Mouse (Mus musculus): ENCODE data around the gene Tmc5. TPM values are rescaled to one million over a fixed set of nuclear protein-coding genes. Genes with fewer than 3 reads are reported as not detected.

Gene Tmc5
- polyA plus RNA-seq, 1 experiment: not detected

DNA sequence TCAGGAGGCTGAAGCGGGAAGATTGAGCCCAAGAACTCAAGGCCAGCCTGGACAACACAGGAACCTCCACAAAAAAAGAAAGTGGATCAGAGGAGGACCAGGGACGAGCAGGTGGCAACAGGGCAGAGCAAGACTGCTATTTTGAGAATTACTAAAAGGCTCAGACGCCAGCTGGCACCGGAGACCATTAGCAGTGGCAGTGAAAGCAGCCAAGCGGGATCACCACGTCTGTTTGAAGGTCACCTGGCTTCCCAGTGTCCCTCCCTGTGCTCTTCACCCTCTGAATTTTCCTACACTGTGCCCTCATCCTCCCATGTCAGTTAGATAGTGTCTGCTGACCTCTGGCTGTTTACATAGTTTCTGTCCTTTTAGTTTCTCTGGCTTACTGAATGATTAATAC, 11.2 kb upstream of the Tmc5 start:
- H3K36me3 ChIP-seq (ENCODE audit: control insufficient read depth, insufficient read depth): no peaks in the 10 kb centered on the region
- TF ChIP-seq MYOD1 (IDR thresholded peaks at IDR 0.05; ENCODE audit: control insufficient read depth in 1 of 3, insufficient read length in 2 of 3, low read depth in 2 of 3) (peak in 1 of 3 experiments; percentile 14), E2F4 (IDR thresholded peaks at IDR 0.05; ENCODE audit: insufficient read depth) (no peak), POLR2AphosphoS2 (IDR thresholded peaks at IDR 0.05; ENCODE audit: insufficient read length, low read depth) (no peak), POLR2A (IDR thresholded peaks at IDR 0.05; ENCODE audit: insufficient read length, low read depth) (no peak)

GRCm38 (mm10) chr7:118590726-118591305, 6.3 kb upstream of the Tmc5 start:
- peaks cover 6% of the 10 kb centered on the region for H3K27me3 ChIP-seq (ENCODE audit: control insufficient read depth, insufficient read depth, insufficient read length)
- no peak overlapping the region for H3K4me2 ChIP-seq (ENCODE audit: low read depth)
- no peak overlapping the region for H3K4me3 ChIP-seq
- H3ac ChIP-seq (ENCODE audit: control insufficient read depth, insufficient read length): no peak overlapping the region
- no peak for TF ChIP-seq POLR2AphosphoS2 (IDR thresholded peaks at IDR 0.05; ENCODE audit: insufficient read length, low read depth)
- TF ChIP-seq CEBPB (IDR thresholded peaks at IDR 0.05; ENCODE audit: insufficient read depth, poor library complexity, severe bottlenecking): 0 out of 2 replicates have a peak, but pooled peaks have one; percentile 12
- H3K79me2 ChIP-seq (ENCODE audit: control insufficient read depth, insufficient read depth): no peaks in the 10 kb centered on the region
- H3K36me3 ChIP-seq (ENCODE audit: control insufficient read depth, insufficient read depth): no peaks in the 10 kb centered on the region

More for the DNA sequence above, 11.2 kb upstream of the Tmc5 start:
- Histone ChIP-seq H3K27me3 (ENCODE audit: control insufficient read depth, insufficient read depth, insufficient read length) (peaks cover 11% of the 10 kb centered on the region), H3K4me2 (ENCODE audit: low read depth) (no peak overlapping the region), H3K79me2 (ENCODE audit: control insufficient read depth, insufficient read depth) (no peaks in the 10 kb centered on the region), H3ac (ENCODE audit: control insufficient read depth, insufficient read length) (no peak overlapping the region), H3K4me3 (no peak overlapping the region)

DNA sequence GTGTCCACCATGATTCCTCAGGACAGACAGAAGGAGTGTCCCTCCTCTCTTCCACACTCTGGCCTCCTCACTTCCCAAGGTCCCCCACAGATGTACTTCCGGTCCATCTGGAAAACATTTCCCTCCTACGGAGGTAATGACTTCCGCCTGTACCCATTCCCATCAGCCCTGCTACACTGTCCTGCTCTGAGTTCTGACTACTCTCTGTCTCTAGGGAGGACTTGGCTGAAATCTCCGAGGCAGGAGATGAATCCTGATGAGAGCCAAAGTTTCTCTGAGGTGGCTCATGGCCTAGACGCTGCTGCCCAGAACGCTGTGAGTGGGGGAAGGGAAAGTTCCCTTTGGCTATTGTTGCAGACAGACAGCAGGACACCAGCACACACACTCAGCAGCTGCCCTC, 5.0 kb upstream of the Tmc5 start:
- Histone ChIP-seq H3K36me3 (ENCODE audit: control insufficient read depth, insufficient read depth) (no peaks in the 10 kb centered on the region), H3K4me3 (no peak overlapping the region), H3K27me3 (ENCODE audit: control insufficient read depth, insufficient read depth, insufficient read length) (peaks cover 9% of the 10 kb centered on the region), H3ac (ENCODE audit: control insufficient read depth, insufficient read length) (no peak overlapping the region), H3K4me2 (ENCODE audit: low read depth) (no peak overlapping the region), H3K79me2 (ENCODE audit: control insufficient read depth, insufficient read depth) (no peaks in the 10 kb centered on the region)
- no peak for TF ChIP-seq CEBPB (IDR thresholded peaks at IDR 0.05; ENCODE audit: insufficient read depth, poor library complexity, severe bottlenecking)
- TF ChIP-seq USF1 (IDR thresholded peaks at IDR 0.05; ENCODE audit: low read depth): no peak
- TF ChIP-seq TCF12 (IDR thresholded peaks at IDR 0.05; ENCODE audit: insufficient read depth, poor library complexity, severe bottlenecking): no peak
- TF ChIP-seq POLR2AphosphoS2 (IDR thresholded peaks at IDR 0.05; ENCODE audit: insufficient read length, low read depth): no peak
- no peak for TF ChIP-seq SRF (IDR thresholded peaks at IDR 0.05; ENCODE audit: control insufficient read depth, insufficient read length, low read depth)
- TF ChIP-seq MYOD1 (IDR thresholded peaks at IDR 0.05; ENCODE audit: control insufficient read depth in 1 of 3, insufficient read length in 2 of 3, low read depth in 2 of 3): no peak
- TF ChIP-seq REST (IDR thresholded peaks at IDR 0.05; ENCODE audit: insufficient read depth, insufficient read length): no peak
- no peak for TF ChIP-seq POLR2A (IDR thresholded peaks at IDR 0.05; ENCODE audit: insufficient read length, low read depth)
- TF ChIP-seq MAX (IDR thresholded peaks at IDR 0.05; ENCODE audit: low read depth): no peak
- no peak for TF ChIP-seq MYOG (IDR thresholded peaks at IDR 0.05; ENCODE audit: control insufficient read depth in 1 of 3, insufficient read depth in 1 of 3, insufficient read length in 2 of 3, low read depth in 2 of 3)

DNA sequence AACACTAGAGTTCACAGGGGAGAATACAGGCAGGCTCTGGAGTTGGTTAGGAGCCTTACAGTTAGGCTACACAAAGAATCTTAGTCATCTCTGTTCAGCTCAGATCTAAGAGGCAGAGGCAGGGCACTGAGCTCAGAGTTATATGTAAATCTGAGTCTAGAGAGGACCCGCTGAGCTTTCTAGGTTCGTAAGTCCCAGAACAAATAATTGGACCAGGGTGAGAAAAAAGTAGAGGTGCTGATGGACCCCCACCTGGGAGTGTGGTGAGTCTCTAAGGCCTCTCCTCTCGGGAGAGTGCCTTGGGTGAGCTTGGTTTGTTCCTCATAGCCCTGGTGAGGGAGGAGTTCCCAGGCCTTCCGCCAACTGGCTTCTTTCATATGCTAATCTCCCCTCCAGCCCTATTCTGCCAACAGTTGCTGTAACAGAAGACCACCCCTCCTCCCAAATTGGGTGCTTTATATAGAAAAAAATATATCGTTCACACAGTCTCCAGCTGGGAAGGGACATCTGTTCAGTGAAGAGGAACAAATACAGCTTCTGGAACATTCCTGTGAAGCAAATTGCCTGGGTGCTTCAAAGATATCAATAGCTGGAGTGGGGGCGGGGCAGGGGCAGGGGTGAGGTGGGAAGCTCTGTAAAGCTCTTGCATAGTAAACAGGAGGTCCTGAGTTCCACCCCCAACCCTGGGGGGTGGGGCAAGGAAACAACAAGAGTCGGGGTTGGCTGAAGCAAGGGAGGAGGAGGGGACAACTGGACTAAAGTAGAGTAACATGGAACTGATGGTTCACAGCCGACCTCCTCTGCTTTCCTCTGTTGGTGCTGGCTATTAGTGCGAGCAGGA, 3.3 kb upstream of the Tmc5 start:
- TF ChIP-seq MAX (IDR thresholded peaks at IDR 0.05; ENCODE audit: low read depth) (no peak), MYOD1 (IDR thresholded peaks at IDR 0.05; ENCODE audit: control insufficient read depth in 1 of 3, insufficient read length in 2 of 3, low read depth in 2 of 3) (no peak), USF1 (IDR thresholded peaks at IDR 0.05; ENCODE audit: low read depth) (no peak), TCF12 (IDR thresholded peaks at IDR 0.05; ENCODE audit: insufficient read depth, poor library complexity, severe bottlenecking) (no peak), POLR2A (IDR thresholded peaks at IDR 0.05; ENCODE audit: insufficient read length, low read depth) (no peak), REST (IDR thresholded peaks at IDR 0.05; ENCODE audit: insufficient read depth, insufficient read length) (no peak), CEBPB (IDR thresholded peaks at IDR 0.05; ENCODE audit: insufficient read depth, poor library complexity, severe bottlenecking) (no peak), TCF3 (IDR thresholded peaks at IDR 0.05; ENCODE audit: insufficient read length, low read depth) (no peak), MYOG (IDR thresholded peaks at IDR 0.05; ENCODE audit: control insufficient read depth in 1 of 3, insufficient read depth in 1 of 3, insufficient read length in 2 of 3, low read depth in 2 of 3) (no peak), E2F4 (IDR thresholded peaks at IDR 0.05; ENCODE audit: insufficient read depth) (no peak), POLR2AphosphoS2 (IDR thresholded peaks at IDR 0.05; ENCODE audit: insufficient read length, low read depth) (no peak), SRF (IDR thresholded peaks at IDR 0.05; ENCODE audit: control insufficient read depth, insufficient read length, low read depth) (no peak)
- Histone ChIP-seq H3K27me3 (ENCODE audit: control insufficient read depth, insufficient read depth, insufficient read length) (peaks cover 12% of the 10 kb centered on the region), H3K79me2 (ENCODE audit: control insufficient read depth, insufficient read depth) (no peaks in the 10 kb centered on the region), H3K36me3 (ENCODE audit: control insufficient read depth, insufficient read depth) (no peaks in the 10 kb centered on the region), H3K4me2 (ENCODE audit: low read depth) (no peak overlapping the region), H3ac (ENCODE audit: control insufficient read depth, insufficient read length) (no peak overlapping the region), H3K4me3 (no peak overlapping the region)

GRCm38 (mm10) chr7:118594611-118595010, 2.5 kb upstream of the Tmc5 start:
- Histone ChIP-seq H3K79me2 (ENCODE audit: control insufficient read depth, insufficient read depth) (no peaks in the 10 kb centered on the region), H3K4me2 (ENCODE audit: low read depth) (no peak overlapping the region), H3K27me3 (ENCODE audit: control insufficient read depth, insufficient read depth, insufficient read length) (peaks cover 13% of the 10 kb centered on the region), H3K36me3 (ENCODE audit: control insufficient read depth, insufficient read depth) (no peaks in the 10 kb centered on the region), H3ac (ENCODE audit: control insufficient read depth, insufficient read length) (no peak overlapping the region), H3K4me3 (no peak overlapping the region)
- TF ChIP-seq MYOG (IDR thresholded peaks at IDR 0.05; ENCODE audit: control insufficient read depth in 1 of 3, insufficient read depth in 1 of 3, insufficient read length in 2 of 3, low read depth in 2 of 3) (no peak), CEBPB (IDR thresholded peaks at IDR 0.05; ENCODE audit: insufficient read depth, poor library complexity, severe bottlenecking) (no peak), TCF3 (IDR thresholded peaks at IDR 0.05; ENCODE audit: insufficient read length, low read depth) (no peak), TCF12 (IDR thresholded peaks at IDR 0.05; ENCODE audit: insufficient read depth, poor library complexity, severe bottlenecking) (no peak), POLR2A (IDR thresholded peaks at IDR 0.05; ENCODE audit: insufficient read length, low read depth) (no peak), E2F4 (IDR thresholded peaks at IDR 0.05; ENCODE audit: insufficient read depth) (no peak)
